Mouse (Mus musculus) urinary bladder, adult 18-20 months (tissue): ENCODE data around the gene Gp6.
"Not testable (repeated sequence)": the region's sequence is repeated elsewhere in the genome, so short reads cannot be mapped to it uniquely, and the experiment has no call there.

Experiments used
- DNase-seq, 2 experiments: peaks; one replicate each; pipeline ENCODE4 v3.0.0; 2022; ENCODE audit warnings: low spot score in 2 of 2, mixed read lengths in 2 of 2

Gp6 gene

DNA sequence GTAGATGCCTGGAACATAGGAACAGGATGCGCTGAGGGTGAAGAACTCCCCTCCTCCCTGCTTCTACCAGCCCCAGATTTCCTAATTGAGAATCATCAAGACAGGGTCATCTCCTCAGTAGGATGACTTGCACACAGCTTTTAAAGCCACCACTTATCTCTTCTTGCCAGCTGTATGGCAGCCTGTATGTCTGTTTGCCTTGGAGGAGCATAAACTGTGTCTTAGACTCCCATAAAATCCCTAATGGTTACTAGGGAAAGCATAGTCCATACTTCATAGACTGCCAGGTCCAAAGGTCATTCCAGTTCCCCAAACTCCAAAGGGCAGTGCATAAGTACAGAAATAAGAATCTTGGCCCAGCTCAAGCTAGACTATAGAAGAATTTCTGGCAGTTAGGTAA is at the start of gene Gp6:
Gp6 (minus strand) TSS at position 15 of the 400 bp plus-strand sequence.
- no peak for DNase-seq

DNA sequence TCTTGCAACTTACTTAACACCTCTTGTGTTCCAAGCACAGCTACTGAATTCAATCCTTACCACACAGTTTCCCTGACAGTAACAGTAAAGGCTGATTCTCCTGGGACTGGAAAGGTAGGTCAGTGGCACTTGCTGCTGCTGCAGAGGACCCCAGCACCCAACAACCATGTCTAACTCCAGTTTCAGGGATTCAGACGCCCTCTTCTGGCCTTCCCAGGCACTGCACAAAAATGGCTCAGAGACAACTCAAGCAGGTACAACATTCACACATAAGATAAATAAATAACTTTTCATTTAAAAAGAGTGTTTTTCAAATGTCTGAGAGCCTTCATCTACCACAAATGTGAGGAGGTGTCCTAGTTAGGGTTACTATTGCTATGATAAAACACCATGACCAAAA is 49.6 kb upstream of the Gp6 start:
- no peak for DNase-seq

DNA sequence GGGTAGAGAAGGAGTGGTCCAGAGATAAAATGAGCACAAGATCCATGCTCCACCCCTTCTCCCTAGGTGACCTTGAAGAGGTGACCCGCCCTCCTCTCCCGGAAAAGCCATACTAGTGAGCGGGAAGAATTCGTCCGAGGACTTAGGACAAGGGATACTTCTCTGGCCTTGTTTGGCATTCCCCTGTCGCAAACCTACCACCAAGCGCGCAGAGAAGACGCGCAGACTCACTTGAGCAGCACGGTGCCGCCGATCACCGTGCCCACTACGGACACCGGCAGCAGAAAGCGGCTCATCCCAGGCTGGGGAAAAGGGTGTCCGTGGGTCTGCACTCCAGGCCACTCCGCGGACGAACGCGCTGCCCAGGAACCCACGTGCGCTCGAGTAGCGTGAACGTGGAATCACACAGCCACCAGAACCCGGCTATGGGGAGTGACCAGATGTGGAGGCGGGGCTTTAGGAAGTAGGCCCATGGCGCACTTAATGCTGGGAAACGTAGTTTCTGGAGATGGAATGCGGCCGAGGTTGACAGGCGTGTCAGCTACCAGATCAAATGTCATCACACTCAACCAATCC is 47.8 kb upstream of the Gp6 start, which contains the start of gene Rdh13:
Rdh13 (minus strand) TSS at position 434 of the 576 bp plus-strand sequence.
- DNase-seq = peak; percentile 83 to 85

DNA sequence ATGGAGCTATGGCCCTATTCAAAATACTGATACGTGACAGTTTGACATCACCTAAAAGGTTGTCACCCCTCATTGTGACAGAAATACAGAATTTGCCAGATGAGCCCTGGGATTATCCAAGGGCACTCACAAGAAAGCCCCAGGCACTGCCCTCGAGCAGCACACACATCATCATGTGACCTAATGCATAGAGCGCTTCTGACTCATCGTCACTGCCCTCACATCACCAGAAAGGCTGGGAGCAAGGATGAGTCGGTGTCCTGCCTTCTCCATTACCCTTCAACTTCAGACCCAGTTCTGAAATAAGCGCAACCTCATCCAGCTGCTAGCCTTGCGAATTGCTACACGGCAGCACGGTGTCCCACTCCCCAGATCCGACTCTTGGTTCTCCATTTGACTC is 43.0 kb upstream of the Gp6 start:
- no peak for DNase-seq

DNA sequence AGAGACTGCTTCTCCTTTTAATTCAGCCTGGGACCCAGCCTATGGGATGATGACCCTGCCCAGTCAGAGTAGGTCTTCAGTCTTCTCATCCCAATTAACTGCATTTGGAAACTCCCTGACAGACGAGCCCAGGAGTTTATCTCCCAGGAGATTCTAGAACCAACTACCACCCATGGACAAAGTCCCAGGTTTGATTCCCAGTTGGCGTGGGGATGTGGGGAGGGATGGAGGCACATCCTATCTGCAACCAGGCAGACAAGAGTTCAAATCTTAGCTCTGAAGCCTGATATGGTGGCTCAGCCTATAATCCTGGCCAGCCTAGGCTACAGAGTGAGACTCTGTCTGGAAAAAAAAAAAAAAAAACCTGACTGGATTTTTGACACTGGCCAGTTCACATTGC is 40.2 kb upstream of the Gp6 start:
- DNase-seq = no peak

DNA sequence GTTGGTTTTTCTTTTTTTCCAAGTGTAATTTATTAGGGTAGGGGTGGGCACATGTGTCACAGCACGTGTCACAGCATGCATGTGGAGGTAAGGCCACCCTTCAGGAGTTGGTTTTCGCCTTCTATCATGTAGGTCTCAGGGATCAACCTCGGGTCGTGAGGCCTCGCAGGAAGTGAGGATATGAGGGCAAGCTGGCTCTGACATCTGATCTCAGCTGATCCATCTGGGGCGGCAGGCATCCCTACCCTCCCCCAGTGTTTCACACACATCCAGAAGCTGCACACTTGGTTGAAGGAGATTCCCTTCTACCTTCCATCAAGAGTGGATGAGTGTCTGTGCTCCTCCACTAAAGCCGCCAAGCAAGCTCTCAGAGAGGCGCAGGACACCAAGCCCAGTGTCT is 34.5 kb upstream of the Gp6 start:
- no peak for DNase-seq

DNA sequence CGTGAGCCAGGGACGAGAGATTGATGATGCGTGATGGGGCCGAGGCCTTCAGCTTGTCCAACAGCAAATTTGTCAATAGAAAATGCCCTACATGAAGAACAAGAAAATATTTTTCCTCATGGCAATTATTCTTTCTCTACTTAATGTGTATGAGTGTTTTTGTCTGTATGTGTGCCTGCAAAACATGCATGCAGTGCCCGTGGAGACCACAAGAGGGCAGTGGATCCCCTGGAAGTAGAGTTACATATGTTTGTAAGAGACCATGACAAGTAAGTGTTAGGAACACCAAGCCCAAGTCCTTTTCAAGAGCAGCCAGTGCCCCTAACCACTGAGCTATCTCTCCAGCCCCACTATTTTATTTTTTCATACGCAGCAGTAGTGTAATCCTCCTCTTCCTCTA is 34.0 kb upstream of the Gp6 start:
- DNase-seq = peak; percentile 41 to 70

DNA sequence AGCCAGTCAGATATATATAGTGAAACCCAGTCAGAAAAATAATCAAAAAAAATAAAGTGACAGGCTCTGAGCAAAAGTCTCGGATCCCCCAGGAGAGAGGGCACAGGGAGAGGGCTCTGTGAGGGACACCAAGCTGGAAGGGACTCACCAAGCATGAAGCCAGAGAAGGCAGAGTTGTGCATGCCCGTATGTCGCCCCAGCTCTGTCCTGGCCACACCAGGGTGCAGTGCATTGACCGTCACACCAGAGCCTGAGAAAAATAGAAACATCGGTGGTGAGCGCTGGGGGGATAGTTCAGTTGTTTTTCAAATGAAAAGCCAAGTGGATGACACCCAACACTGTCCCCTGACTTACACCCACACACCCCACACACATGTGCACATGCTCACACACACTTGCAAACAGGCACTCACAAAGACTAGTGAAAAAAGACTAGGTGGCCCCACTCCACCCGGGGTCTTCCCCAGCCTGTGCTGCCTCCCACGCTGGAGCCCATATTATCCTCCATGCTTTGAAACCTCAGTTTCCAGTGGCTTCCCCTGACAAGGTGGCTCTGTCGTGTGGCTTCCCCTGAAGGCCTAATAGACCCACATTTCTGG is 32.8 kb upstream of the Gp6 start:
- DNase-seq = no peak

DNA sequence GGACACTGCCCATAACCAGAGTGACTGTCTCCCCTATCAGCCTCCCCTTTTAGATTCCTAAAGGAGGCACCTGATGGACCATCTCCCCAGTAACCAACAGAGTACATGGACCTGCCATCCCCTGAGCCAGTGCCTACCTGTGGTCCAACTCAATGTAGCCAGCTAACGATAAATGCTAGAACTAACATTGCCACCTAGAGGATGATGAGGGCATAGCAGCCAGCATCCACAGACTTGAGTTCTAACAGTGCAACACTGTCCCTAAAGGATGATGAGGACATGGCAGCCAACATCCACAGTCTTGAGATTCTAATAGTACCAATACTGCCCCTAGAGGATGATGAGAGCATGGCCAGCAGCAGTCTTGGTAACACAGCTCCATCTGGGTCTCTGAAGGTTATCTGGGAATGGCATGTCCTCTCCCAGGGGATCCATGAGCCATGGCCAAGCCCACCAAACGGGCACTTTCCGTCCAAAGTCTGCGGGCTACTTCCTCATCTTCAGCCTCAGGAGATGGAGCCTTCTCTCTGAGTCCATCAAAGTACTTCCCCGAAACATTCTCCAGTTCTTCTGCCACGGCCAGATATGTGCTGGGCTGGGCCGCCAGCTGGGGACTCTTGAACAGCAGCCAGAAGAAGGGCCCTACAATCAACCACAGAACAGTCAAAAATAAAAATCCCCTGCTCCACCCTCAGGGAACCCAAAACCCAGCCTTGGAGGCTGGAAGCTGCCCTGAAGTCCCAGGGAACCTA is 29.8 kb upstream of the Gp6 start:
- DNase-seq = peak; percentile 57 to 76

DNA sequence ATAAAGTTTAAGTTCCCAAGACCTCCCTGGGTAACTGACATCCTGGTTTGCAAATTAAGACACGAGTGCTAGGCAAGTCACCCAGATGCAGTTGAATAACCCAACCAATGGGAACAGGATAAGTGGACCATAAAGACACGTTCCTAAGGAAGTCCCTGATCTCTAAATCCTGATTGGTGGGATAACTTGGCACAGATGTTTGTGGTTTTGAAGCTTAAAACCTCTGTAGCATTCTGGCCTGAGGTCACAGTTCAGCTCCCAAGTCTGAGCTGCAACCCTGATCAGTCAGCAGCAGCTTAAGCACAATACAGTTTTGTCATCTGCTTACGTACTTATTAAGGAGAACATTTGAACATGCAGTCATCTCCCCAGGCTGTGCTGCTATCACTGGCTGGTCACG is 22.7 kb upstream of the Gp6 start:
- DNase-seq = no peak

DNA sequence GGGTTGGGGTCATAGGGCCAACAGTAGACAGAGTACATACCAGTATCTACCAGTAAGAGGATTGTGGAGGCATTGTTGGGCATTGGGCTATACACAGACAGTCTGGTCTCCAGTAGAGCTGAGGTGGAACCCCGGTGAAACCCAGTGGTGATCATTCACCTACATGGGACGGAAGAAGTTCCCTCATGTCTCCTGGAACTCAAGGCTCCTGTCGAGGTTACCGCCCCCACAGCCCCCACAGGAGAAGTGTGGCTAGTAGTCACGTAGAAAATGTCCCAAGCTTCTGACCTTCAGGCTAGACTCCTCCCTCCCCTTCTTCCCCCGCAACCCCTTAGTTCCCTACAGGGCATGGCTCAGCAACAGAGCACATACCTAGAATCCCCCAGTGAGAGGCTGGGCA is 22.1 kb upstream of the Gp6 start:
- no peak for DNase-seq

DNA sequence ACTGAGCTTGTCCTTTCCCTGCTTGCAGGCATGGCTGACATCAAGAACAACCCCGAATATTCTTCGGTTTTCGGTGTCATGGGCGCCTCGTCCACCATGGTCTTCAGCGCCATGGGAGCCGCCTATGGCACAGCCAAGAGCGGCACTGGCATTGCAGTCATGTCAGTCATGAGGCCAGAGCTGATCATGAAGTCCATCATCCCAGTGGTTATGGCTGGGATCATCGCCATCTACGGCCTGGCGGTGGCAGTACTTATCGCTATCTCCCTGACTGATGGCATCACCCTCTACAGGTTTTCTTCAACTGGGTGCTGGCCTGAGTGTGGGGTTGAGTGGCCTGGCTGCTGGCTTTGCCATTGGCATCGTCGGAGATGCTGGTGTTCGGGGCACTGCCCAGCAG is 14.9 kb upstream of the Gp6 start:
- not testable (repeated sequence) for DNase-seq

DNA sequence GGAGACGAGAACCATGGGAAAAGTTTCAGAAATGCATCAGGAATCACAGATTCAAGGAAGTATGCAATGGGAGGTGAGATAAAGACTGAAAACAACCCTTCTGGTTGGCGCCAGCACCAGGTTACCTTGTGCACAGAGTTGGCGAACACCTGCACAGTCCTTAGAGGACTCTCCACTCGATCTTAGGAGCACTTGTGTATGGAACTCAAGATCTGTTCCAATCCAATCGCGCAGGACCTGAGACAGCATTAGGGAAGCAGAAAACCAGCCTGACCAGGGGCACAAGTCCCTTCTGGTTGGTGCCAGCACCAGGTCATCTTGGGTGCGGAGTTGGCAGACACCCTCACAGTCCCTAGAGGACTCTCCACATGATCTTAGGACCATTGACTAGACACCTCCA is 24.0 kb downstream of the Gp6 start:
- no peak for DNase-seq

DNA sequence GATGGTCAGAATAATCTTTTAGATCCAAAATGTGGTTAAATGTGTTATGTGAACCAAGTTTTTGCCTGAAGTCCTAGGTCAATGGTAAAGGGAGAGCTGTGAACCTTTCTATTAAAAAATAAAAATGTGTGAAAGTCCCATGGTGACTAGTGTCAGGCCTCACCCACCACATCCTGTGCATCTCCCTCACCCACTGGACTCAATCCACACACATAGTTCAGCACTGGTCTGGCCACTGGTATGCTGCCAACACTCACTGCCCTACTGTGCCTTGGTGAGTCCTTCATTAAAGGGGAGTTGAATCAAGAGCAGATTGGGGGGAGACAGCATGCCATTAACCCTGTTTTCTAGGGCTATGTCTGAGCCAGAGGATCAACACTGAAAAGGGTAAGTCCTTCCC is 60.0 kb downstream of the Gp6 start, which contains the start of gene Ncr1:
Ncr1 (plus strand) TSS at position 216 of the 400 bp plus-strand sequence.
- no peak for DNase-seq

DNA sequence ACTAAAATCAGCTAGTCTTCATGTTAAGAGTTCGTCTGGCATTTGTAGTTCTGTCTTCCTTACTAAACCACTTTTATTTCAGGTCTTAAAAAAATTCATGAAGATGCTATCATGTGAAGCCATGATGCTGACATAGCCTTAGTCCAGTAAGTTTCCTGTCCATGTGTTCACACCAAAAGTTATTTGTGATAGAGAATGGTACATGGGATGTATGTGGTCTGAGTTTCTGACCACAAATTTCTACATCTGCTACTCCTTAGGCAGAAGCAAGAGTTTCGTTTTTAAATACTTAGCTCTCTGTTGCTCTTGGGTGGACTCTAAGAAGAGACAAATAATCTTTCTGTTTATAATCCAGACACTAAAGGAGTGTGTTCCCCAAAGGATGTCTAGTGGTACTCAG is 74.2 kb downstream of the Gp6 start:
- DNase-seq = no peak
